Mouse (Mus musculus) CH12.LX (cell line): ENCODE measurements around the gene Gm9970. TPM values are rescaled to one million over a fixed set of nuclear protein-coding genes. Genes with fewer than 3 reads are reported as not detected.

ENCODE experiments used
- DNase-seq: peaks from one replicate; pipeline ENCODE4 v3.0.0-alpha.2; 2013; ENCODE audit errors: extremely low read depth
- H3K27ac ChIP-seq: 2 replicates; pipeline ENCODE4 v1.5.1; 2012; ENCODE audit warnings: low read depth, mild to moderate bottlenecking, control low read depth, moderate library complexity; ENCODE audit not compliant: insufficient read depth
- H3K27me3 ChIP-seq: replicated peaks from 2 replicates; pipeline ENCODE3; 2012; ENCODE audit warnings: inconsistent platforms
- H3K36me3 ChIP-seq, 2 experiments: replicated peaks in 1 of 2; 2 replicates each; pipeline versions ENCODE3 to v1.6.1; 2012; ENCODE audit warnings: inconsistent platforms in 1 of 2, low read length in 1 of 2, mild to moderate bottlenecking in 1 of 2, mixed read lengths in 1 of 2, moderate library complexity in 1 of 2; ENCODE audit not compliant: control insufficient read depth in 1 of 2, insufficient read depth in 1 of 2
- H3K4me1 ChIP-seq, 2 experiments: 2 replicates each; pipeline ENCODE4 v1.6.1; 2012; ENCODE audit warnings: inconsistent platforms in 1 of 2, moderate library complexity in 1 of 2; ENCODE audit not compliant: insufficient read depth in 2 of 2, control insufficient read depth in 1 of 2
- H3K4me2 ChIP-seq: 2 replicates; pipeline ENCODE4 v1.6.1; 2012; ENCODE audit warnings: low read depth, mild to moderate bottlenecking, control low read depth; ENCODE audit not compliant: poor library complexity, insufficient read depth, severe bottlenecking
- H3K4me3 ChIP-seq, 3 experiments: fragments of 150-350 bp in 1 of 3; sonication (generic) in 1 of 3; replicated peaks in 1 of 3; 2 replicates each; pipeline versions ENCODE3 to v1.5.1; 2011 to 2012; ENCODE audit warnings: low read depth in 2 of 3, low read length in 2 of 3, mild to moderate bottlenecking in 2 of 3, moderate library complexity in 2 of 3, control low read depth in 1 of 3, improper control_type of control experiment in 1 of 3, inconsistent platforms in 1 of 3, mixed read lengths in 1 of 3; ENCODE audit not compliant: poor library complexity in 1 of 3
- H3K79me2 ChIP-seq: replicated peaks from 2 replicates; pipeline ENCODE4 v1.6.1; 2012; ENCODE audit warnings: mild to moderate bottlenecking, moderate library complexity; ENCODE audit not compliant: control insufficient read depth, poor library complexity, insufficient read depth, severe bottlenecking; ENCODE audit errors: extremely low read depth
- H3K9ac ChIP-seq: 2 replicates; pipeline ENCODE4 v1.6.1; 2012; ENCODE audit warnings: low read depth, mild to moderate bottlenecking, control low read depth, moderate library complexity; ENCODE audit not compliant: insufficient read depth
- H3K9me3 ChIP-seq: replicated peaks from 2 replicates; pipeline ENCODE3; 2012; ENCODE audit warnings: low read length, inconsistent platforms, mixed read lengths
- E2F4 ChIP-seq: IDR thresholded peaks from 2 replicates; pipeline ENCODE4 v1.6.1; 2011; ENCODE audit warnings: low read depth, low read length, improper control_type of control experiment; ENCODE audit not compliant: insufficient replicate concordance
- GABPA ChIP-seq: IDR thresholded peaks from 2 replicates; pipeline ENCODE4 v1.6.1; 2012; ENCODE audit warnings: low read depth, low read length, improper control_type of control experiment, inconsistent platforms; ENCODE audit not compliant: insufficient replicate concordance
- IRF4 ChIP-seq: IDR thresholded peaks from 2 replicates; pipeline ENCODE4 v1.6.1; 2014; ENCODE audit warnings: low read depth, mild to moderate bottlenecking, inconsistent platforms, low read length, improper control_type of control experiment
- JUN ChIP-seq: IDR thresholded peaks from 2 replicates; pipeline ENCODE4 v1.6.1; 2011; ENCODE audit warnings: low read depth, mild to moderate bottlenecking, low read length, improper control_type of control experiment, moderate library complexity; ENCODE audit not compliant: insufficient read depth
- JUND ChIP-seq: conservative IDR thresholded peaks from 2 replicates; pipeline ENCODE4 v1.6.1; 2011; ENCODE audit warnings: low read depth, low read length, improper control_type of control experiment
- MAX ChIP-seq: IDR thresholded peaks from 2 replicates; pipeline ENCODE4 v1.6.1; 2011; ENCODE audit warnings: low read length, improper control_type of control experiment
- MAZ ChIP-seq: IDR thresholded peaks from 2 replicates; pipeline ENCODE4 v1.6.1; 2012; ENCODE audit warnings: low read depth, mild to moderate bottlenecking, inconsistent platforms, low read length, improper control_type of control experiment, moderate library complexity
- MXI1 ChIP-seq: IDR thresholded peaks from 2 replicates; pipeline ENCODE4 v1.6.1; 2011; ENCODE audit warnings: mild to moderate bottlenecking, low read depth, low read length, improper control_type of control experiment
- MYC ChIP-seq: IDR thresholded peaks from 2 replicates; pipeline ENCODE4 v1.6.1; 2011; ENCODE audit warnings: low read depth, mild to moderate bottlenecking, improper control_type of control experiment, low read length
- NELFE ChIP-seq: IDR thresholded peaks from 2 replicates; pipeline ENCODE4 v1.6.1; 2011; ENCODE audit warnings: low read depth, low read length, improper control_type of control experiment
- SIN3A ChIP-seq: IDR thresholded peaks from 2 replicates; pipeline ENCODE4 v1.6.1; 2012; ENCODE audit warnings: low read length, improper control_type of control experiment, inconsistent platforms
- SMC3 ChIP-seq: IDR thresholded peaks from 2 replicates; pipeline ENCODE4 v1.6.1; 2011; ENCODE audit warnings: low read depth, low read length, improper control_type of control experiment
- ZKSCAN1 ChIP-seq: IDR thresholded peaks from 2 replicates; pipeline ENCODE4 v1.6.1; 2012; ENCODE audit warnings: low read depth, inconsistent platforms, low read length, improper control_type of control experiment, borderline replicate concordance
- dilution Hi-C: fragments of 300-500 bp; cut with MboI; formaldehyde crosslinking; loops from 2 replicates; pipeline ENCODE4 v1.14.3; 2020; ENCODE audit warnings: low sequenced_read_pairs; ENCODE audit not compliant: extremely low pct_unique_long_range_greater_than_20kb, extremely low pct_ligation_motif_present
- in situ Hi-C: fragments of 300-500 bp; cut with MboI; formaldehyde crosslinking; loops from 3 replicates; pipeline ENCODE4 v1.14.3; 2019; ENCODE audit warnings: low sequenced_read_pairs, low pct_ligation_motif_present, low pct_unique_long_range_greater_than_20kb, mixed read lengths
- polyA plus RNA-seq: library from polyadenylated mRNA; unstranded; fragments of >175 nt; gene quantifications from 2 replicates; pipeline ENCODE4 v1.2.1, GENCODE M21; 2012; ENCODE audit warnings: low read depth; ENCODE audit not compliant: insufficient read length
- total RNA-seq, 2 experiments: library from RNA; depleted of rRNA; stranded (reverse); fragments of 300-350 nt in 1 of 2; fragments of >200 nt in 1 of 2; gene quantifications; 2 replicates each; pipeline ENCODE4 v1.2.3; 2012 to 2014

Gm9970 gene
- total and polyA plus RNA-seq, 3 experiments: not detected

DNA sequence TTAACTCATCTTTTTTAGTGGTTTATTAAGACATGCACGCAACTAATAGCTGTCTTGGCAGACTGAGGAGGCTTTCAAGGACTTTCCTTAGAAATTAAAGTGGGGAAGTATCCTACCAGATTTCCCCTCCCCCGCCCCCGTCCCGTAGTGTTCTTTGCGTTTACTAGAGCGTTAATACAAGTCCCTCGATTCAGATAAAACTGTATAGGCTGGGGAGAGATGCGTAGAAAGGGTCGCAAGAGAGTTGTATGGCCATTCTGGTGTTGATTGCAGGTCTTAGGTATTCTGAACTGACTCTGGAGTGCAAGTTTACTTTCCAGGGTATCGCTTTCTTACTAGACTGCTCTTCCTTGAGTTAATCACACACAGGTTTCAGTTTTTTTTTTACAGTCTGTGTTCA lies 1.2 kb upstream of the Gm9970 start:
- H3K27me3 ChIP-seq: peaks cover 1% of the 10 kb centered on the region
- H3K9ac ChIP-seq: peak overlapping the region; percentile 35
- TF ChIP-seq JUND: no peak
- no peak overlapping the region for H3K27ac ChIP-seq
- no peak for DNase-seq
- in situ Hi-C loops (no loop called here), dilution Hi-C loops (no loop called here)
- peak overlapping the region; percentile 52; the same call in 1 of the 2 replicates for H3K4me2 ChIP-seq
- peaks cover 0 to 10% of the 10 kb centered on the region in 2 experiments; a peak in 2 of 4 replicates for H3K4me1 ChIP-seq
- peaks cover 19% of the 10 kb centered on the region for H3K79me2 ChIP-seq
- peaks cover 30 to 38% of the 10 kb centered on the region in 2 experiments for H3K36me3 ChIP-seq
- no peaks in the 10 kb centered on the region for H3K9me3 ChIP-seq
- H3K4me3 ChIP-seq: peak overlapping the region; percentile 63 to 87 (median 85)

DNA sequence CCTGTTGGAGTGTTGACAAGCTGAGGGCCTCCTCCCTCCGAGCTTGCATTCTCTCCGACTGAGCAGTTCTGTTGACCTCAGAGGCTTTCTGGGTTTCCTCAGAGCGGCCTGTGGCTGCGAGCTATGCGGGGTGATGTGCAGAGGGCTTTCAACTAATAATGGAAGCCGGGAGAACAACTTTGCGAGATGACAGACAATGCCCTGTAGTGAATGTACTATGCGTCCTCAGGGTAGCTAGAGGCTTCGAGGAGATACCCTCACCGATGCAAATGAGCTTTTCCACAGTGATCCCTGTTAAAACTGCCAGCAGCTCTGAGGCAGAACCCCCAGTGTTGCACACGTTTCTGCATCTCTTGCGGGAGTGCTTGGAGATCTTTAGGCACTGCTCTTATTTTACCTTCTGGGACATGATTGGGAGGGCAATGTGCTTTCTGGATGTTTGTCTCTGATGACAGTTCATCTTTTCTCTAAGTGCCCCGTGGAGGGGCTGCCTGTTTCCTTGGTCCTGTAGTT lies 546 bp upstream of the Gm9970 start:
- no peak for DNase-seq
- TF ChIP-seq E2F4: no peak
- TF ChIP-seq IRF4: peak; percentile 19; the same call in 1 of the 2 replicates
- TF ChIP-seq NELFE: peak; percentile 10; the same call in 1 of the 2 replicates
- no peak for TF ChIP-seq GABPA
- peak; percentile 3; the same call in 1 of the 2 replicates for TF ChIP-seq MXI1
- TF ChIP-seq, all 38 proteins: peak for 3
- Histone ChIP-seq H3K4me1 (peaks cover 0 to 10% of the 10 kb centered on the region in 2 experiments; a peak in 2 of 4 replicates), H3K36me3 (peaks cover 27 to 33% of the 10 kb centered on the region in 2 experiments), H3K9me3 (no peaks in the 10 kb centered on the region), H3K79me2 (peaks cover 19% of the 10 kb centered on the region), H3K27me3 (peaks cover 2% of the 10 kb centered on the region), H3K4me2 (peak overlapping the region; percentile 52), H3K9ac (peak overlapping the region; percentile 35), H3K4me3 (peak overlapping the region; percentile 63 to 87 (median 85)), H3K27ac (no peak overlapping the region)
- in situ Hi-C loops (no loop called here), dilution Hi-C loops (no loop called here)

DNA sequence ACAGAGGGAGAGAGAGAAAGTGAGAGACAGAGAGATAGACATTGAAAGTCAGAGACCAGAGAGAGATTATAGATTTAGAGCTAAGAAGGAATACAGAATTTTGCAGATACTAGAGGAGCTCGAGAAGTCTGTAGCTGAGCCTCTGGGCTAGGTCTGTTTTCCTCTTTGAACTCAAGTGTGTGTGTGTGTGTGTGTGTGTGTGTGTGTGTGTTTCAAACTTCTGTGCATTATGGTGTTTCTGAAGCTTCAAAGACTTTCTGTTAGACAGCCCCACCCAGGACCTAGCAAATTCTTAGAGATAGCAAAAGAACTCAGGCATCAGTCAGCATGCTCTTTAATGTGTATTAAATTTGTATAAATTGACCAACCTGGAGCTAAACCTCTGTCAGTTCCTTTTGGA lies 14.4 kb downstream of the Gm9970 start:
- Histone ChIP-seq H3K9me3 (no peaks in the 10 kb centered on the region), H3K27me3 (no peaks in the 10 kb centered on the region), H3K79me2 (no peaks in the 10 kb centered on the region), H3K4me1 (no peaks in the 10 kb centered on the region), H3K9ac (no peak overlapping the region), H3K27ac (no peak overlapping the region), H3K4me3 (no peak overlapping the region), H3K36me3 (no peaks in the 10 kb centered on the region), H3K4me2 (no peak overlapping the region)
- in situ Hi-C loops: no loop called here
- no peak for DNase-seq
- dilution Hi-C loops: no loop called here
- TF ChIP-seq ZKSCAN1 (no peak), JUN (no peak), E2F4 (no peak), MAX (no peak), IRF4 (no peak), SMC3 (no peak), MAZ (no peak), SIN3A (no peak), MYC (no peak)
